Mouse (Mus musculus): ENCODE measurements around the gene Arhgap15.

Arhgap15 gene

DNA sequence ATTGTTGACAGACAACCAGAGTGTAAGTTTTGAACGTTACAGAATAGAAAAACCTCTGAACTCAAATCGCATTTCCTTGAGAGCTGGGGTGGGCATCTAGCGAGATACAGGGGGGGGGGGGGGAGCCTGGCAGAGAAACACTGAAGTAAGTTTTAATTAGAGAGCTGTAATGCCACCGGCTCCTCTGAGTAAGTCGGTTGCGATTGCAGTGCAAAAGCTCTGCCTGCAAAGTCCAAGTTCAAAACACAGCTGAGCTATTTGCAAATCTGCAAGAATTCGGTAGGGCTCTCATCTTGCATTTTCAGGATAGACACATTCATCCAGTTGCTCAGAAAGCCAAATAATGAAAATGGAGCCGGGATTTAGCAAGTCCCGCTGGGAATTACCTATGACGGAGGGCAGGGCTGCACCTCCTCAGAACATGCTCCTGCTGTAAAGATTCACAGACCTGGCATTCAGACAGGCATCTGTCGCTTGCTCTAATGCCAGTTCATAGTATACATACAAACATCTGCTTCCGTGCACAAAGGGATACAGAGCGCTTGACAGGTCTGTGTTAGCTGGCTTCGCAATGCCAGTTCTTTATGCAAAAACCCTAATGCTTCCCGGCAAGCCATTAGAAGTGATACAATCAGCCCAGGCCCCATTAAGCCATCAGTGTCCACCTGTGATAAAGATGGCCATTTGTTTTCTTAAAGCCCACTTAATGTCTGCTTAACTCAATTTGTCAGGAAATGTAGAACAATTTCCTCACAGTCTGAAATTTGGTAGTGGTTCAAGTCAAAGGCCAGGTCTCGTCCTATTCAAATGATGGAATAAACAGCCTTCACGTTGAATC is 556.6 kb downstream of the Arhgap15 start:
- DNase-seq (ENCODE audit: low read depth): no peak

DNA sequence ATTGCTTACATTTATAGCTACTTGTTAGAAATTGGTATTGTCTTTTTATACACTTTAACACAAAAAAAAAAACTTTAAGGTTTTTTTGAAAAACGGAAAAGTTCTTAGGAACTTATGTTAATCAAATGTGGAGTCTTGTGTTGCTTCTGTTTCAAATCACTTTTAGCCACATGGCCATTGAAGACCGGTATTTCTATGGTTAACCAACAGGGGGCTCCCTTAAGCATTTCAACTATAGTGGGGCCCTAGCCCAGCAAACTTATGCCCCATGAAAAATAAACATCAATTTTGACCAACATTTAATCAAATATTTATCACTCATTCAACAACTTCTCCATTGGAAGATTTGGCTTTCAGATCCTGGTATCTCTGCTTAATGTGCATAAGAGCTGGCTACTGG is 557.5 kb downstream of the Arhgap15 start:
- DNase-seq (ENCODE audit: low read depth): no peak

GRCm38 (mm10) chr2:44309124-44309523 is 560.5 kb downstream of the Arhgap15 start:
- DNase-seq (ENCODE audit: low read depth): no peak

- DNase-seq (ENCODE audit: low read depth): no peak
Observed at GRCm38 (mm10) chr2:44309556-44309955, 560.9 kb downstream of the Arhgap15 start.

GRCm38 (mm10) chr2:44310095-44310748 is 561.6 kb downstream of the Arhgap15 start:
- DNase-seq (ENCODE audit: low read depth): no peak

- DNase-seq (ENCODE audit: low read depth): no peak
Observed at GRCm38 (mm10) chr2:44311216-44311615, 562.6 kb downstream of the Arhgap15 start.

GRCm38 (mm10) chr2:44313573-44313972 is 564.9 kb downstream of the Arhgap15 start:
- no peak for DNase-seq (ENCODE audit: low read depth)

GRCm38 (mm10) chr2:44318436-44318835 is 569.8 kb downstream of the Arhgap15 start:
- no peak for DNase-seq (ENCODE audit: low read depth)

DNA sequence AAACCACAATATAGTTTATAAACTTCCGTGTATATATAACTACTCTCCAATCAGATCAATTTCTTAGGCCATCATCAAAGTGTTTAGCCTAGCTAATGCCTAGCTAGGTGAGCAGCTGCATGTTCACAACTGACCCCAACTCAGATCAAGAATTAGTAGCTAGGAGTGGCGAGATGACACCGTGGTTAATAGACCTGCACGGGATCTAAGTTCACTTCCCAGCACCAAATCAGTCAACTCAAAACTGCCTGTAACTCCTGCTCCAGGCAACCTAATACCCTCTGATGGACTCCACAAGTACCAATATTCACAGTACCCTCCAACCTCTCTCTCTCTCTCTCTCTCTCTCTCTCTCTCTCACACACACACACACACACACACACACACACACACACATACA is 570.9 kb downstream of the Arhgap15 start:
- no peak for DNase-seq (ENCODE audit: low read depth)

- no peak for DNase-seq (ENCODE audit: low read depth)
Observed at GRCm38 (mm10) chr2:44323813-44324212, 575.2 kb downstream of the Arhgap15 start.

GRCm38 (mm10) chr2:44333295-44333694 is 584.7 kb downstream of the Arhgap15 start:
- DNase-seq (ENCODE audit: low read depth): no peak

DNA sequence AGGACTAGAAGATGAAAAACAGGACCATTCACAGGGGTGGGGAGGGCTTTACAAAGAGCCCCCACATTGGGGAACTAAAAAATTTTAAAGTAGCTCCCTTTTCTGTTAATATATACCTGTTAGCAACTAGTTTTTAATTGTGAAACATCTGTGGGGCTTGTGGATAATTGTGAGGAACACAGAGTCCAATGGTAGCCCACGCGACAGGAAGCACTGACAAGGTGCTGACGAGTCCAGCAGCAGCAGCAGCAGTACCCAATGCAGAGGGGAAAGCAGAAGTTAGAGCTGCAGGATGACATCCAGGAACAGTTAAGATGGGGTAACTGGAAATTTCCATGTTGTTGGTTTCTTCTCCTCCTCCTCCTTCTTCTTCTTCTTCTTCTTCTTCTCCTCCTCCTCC is 585.4 kb downstream of the Arhgap15 start:
- no peak for DNase-seq (ENCODE audit: low read depth)

- no peak for DNase-seq (ENCODE audit: low read depth)
Observed at GRCm38 (mm10) chr2:44334517-44334916, 585.9 kb downstream of the Arhgap15 start.

DNA sequence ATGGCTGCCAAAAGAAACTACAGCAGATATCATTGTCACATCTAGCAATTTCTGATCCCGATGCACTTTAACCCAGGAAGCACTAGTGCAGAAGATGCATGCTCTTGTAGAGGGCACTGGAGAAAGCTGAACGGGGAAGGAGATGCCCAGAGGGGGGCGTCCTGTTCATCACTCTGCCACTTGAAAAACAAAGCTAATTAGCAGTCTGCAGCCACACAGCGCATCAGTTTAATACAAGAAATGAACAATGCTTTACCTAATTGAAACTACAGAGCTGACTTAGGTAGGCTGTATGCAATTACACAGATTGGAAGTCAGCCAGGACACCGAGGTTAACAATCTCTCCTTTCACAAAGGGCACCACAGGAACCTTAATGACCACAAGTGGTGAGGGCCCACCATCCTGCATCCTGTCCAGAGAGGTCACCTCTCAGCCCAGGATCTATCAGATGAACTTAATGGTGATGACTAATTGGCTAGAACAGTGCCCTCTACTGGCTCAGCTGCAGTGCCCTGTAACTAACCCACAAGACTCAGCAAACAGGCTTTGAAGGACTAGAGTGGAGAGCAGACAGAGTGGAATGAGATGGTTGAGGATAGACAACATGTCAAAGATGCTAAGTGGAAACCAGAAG is 588.2 kb downstream of the Arhgap15 start:
- DNase-seq (ENCODE audit: low read depth): no peak

DNA sequence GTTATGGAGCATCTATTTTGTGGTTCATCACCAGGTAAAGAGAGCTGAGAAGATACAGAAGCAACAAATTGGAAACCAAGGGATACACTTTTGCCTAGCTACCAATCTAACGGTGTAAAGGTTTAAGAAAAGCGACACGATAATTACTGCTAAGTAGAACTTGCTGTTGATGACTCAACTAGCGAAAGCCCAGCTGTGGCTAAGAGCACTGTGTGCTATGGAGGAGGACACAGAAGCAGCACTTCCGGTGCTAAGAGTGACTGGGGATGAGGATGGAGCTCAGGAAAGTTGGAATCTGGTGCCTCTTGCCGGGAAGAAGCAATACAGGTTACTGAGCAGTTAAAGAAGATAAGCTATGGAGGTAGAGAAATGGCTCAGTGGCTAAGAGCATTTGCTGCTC is 589.8 kb downstream of the Arhgap15 start:
- no peak for DNase-seq (ENCODE audit: low read depth)

DNA sequence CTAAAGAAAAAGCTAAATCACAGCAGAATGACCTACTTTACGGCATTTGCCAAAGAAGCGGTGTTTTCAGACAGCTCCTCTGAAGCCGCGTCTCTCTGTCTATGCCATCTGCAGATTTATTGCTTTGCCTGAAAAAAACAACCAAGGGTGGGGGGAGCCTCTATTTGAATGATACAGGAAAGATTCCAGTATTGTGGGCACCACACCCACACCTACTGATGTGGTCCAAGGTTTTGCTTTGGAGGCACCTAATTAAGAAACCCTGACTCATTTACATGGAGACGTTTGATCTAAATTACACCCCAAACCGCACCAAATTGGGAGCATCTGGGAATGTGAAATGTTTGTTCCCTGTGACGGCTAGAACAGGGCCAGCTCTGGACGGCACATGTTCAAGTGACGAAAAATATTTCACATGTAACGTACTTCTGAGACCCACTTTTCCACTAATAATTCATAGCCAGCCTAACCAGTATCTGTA is 592.5 kb downstream of the Arhgap15 start:
- no peak for DNase-seq (ENCODE audit: low read depth)

DNA sequence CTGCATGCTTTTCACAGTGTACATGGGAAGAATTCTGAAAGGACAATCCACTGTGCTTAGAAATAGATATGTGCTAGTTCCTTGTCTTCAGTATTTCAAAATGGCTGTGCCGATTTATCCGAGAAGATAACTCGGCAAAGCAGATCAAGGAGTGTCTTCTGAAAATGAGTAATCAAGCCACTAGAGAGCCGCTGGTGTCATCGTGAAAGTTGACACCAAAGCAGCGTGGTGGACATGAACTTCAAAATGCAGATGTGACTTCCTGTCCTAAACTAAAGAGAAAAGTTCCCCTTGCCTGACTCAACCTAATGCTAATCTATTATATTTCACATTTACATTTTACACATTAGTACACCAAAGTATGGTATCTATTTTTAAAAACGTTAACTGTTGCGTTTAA is 596.2 kb downstream of the Arhgap15 start:
- DNase-seq (ENCODE audit: low read depth): no peak

DNA sequence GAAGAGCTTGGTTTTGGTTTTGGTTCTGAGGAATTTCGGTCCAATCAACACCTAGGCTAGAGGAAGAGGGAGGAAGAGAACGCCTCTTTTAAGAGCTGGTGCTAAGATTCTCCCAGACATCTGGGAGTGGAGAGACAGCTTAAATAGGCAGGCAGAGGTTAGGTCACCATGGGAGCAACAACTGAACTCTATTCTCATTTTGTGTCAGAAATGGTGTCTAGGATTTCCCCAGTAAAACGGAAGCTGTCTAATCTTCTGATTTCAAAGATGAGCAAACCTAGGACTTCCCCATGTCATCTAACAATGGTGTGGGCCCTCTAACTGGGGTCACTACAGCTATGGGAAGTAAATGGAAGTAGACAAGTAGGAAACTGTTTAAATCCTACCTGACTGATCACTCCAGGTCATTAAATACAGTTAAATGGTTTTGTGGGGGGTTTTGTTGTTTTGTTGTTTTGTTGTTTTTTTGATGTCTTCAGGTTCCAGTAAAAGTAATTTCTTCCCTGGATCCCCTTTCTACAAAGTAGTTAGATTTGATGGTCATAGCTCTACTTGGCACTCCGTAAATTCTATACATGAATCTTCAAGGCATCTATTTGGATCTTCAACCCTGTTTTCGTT is 596.8 kb downstream of the Arhgap15 start:
- no peak for DNase-seq (ENCODE audit: low read depth)

DNA sequence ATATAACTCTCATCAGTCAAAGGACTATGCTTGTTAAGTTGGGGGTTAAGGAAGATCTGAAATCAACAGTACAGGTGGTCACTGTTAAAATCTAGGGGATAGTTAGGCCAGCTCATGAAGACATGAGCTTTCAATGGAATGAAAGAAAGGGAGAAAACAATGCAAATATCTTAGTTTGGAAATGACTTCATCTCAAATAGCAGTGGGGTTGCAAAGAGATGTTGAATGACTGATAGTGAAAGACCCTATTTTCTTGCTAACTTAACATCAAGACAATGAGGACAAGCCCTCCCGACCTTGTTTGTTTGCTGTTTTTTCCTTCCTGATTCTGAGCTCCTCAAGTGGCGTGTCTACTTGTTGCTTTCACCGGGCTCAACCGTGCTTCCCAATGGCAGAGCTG is 597.6 kb downstream of the Arhgap15 start:
- no peak for DNase-seq (ENCODE audit: low read depth)

- DNase-seq (ENCODE audit: low read depth): no peak
Observed at GRCm38 (mm10) chr2:44347781-44348180, 599.2 kb downstream of the Arhgap15 start.

GRCm38 (mm10) chr2:44349101-44349500 is 600.5 kb downstream of the Arhgap15 start:
- no peak for DNase-seq (ENCODE audit: low read depth)

- DNase-seq (ENCODE audit: low read depth): no peak
Observed at GRCm38 (mm10) chr2:44352885-44353284, 604.3 kb downstream of the Arhgap15 start.

Measured in fibroblast of lung, adult 2 months (primary cell).